Mouse (Mus musculus): ENCODE measurements around the gene H2-Eb2.

H2-Eb2 gene

DNA sequence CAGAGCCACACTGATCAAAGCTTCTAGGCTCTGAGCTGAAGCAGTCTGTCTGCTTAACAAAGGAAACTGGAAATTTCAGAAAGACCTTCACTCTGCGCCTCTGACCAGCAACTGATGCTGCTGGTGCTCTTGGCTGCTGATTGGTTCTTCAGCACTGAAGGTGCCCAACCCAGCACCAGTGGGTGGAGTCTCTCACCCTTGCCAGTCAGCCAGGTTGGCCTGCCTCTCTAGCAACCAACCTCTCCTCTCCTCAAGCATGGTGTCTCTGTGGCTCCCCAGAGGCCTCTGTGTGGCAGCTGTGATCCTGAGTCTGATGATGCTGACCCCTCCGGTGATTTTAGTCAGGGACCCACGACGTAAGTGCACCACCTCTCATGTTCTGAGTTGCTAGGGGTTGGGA lies at the start of gene H2-Eb2:
Gene H2-Eb2 (plus strand): TSS at position 230 of the 400 bp plus-strand sequence.
- no peak for DNase-seq (ENCODE audit: low spot score)

DNA sequence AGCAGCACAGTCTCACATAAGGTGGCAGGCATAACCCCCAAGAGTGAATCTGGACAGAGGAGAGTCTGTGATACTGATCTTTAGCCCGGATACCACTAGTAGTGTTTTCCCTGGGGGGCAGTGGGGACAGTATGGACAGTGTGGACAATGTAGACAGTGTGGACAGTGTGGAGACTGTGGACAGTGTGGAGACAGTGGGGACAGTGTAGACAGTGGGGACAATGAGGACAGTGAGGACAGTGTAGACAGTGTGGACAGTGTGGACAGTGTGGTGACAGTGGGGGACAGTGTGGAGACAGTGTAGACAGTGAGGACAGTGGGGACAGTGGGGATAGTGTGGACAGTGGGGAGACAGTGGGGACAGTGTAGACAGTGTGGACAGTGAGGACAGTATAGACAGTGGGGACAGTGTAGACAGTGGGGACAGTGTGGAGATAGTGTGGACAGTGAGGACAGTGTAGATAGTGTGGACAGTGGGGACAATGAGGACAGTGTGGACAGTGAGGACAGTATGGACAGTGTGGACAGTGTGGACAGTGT lies 44.9 kb upstream of the H2-Eb2 start:
- no peak for DNase-seq (ENCODE audit: low spot score)

- DNase-seq (ENCODE audit: low spot score), result no peak
Observed at GRCm38 (mm10) chr17:34281836-34282235, 43.6 kb upstream of the H2-Eb2 start.

- no peak for DNase-seq (ENCODE audit: low spot score)
Observed at GRCm38 (mm10) chr17:34285371-34285770, 40.1 kb upstream of the H2-Eb2 start.

GRCm38 (mm10) chr17:34285848-34286247 lies 39.6 kb upstream of the H2-Eb2 start:
- no peak for DNase-seq (ENCODE audit: low spot score)

GRCm38 (mm10) chr17:34286501-34286900 lies 39.0 kb upstream of the H2-Eb2 start:
- no peak for DNase-seq (ENCODE audit: low spot score)

GRCm38 (mm10) chr17:34286999-34287398 lies 38.5 kb upstream of the H2-Eb2 start:
- DNase-seq (ENCODE audit: low spot score), result no peak

GRCm38 (mm10) chr17:34287648-34288047 lies 37.8 kb upstream of the H2-Eb2 start, which contains the start of gene H2-Aa:
H2-Aa (minus strand) TSS chr17:34287823.
- peak; percentile 63 for DNase-seq (ENCODE audit: low spot score)

DNA sequence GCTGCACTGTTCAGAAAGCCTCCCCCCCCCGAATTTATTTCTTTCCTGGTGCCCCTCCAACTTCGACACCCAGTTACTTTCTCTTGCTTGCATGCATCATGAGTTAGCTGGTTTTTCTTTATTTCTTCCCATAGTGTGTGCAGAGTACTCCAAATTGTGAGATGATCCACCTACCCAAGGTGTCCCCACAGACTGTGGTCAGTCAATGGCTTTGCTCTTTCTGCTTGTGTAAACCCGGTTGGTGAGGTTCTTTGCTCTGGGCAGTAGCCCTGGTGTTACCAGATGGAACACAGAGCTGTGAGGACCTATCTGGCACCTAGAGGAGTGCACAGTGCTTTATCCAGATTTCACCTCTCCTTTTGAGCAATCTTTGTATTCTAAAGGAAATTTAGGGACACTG lies 37.3 kb upstream of the H2-Eb2 start:
- DNase-seq (ENCODE audit: low spot score), result no peak

- DNase-seq (ENCODE audit: low spot score), result no peak
Observed at GRCm38 (mm10) chr17:34291609-34292008, 33.9 kb upstream of the H2-Eb2 start.

DNA sequence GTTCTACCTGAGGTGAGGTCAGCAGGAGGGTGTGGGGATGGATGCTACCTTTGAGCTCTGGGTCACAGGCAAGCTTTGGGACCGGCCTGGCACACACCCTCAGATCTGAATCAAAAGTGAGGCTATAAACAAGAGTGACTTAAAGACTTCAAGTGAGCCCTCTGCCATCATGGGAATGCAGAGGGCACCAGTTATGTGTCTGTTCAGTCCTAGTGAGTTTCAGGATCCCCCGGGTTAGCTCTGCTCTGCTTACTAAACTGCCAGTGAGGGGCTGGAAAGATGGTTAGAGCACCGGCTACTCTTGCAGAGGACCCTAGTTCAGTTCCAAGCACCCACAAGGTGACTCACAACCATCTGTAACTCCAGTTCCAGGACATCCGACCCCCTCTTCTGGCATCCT lies 32.9 kb upstream of the H2-Eb2 start:
- no peak for DNase-seq (ENCODE audit: low spot score)

- DNase-seq (ENCODE audit: low spot score), result no peak
Observed at GRCm38 (mm10) chr17:34293533-34293932, 31.9 kb upstream of the H2-Eb2 start.

- no peak for DNase-seq (ENCODE audit: low spot score)
Observed at GRCm38 (mm10) chr17:34294249-34294648, 31.2 kb upstream of the H2-Eb2 start.

DNA sequence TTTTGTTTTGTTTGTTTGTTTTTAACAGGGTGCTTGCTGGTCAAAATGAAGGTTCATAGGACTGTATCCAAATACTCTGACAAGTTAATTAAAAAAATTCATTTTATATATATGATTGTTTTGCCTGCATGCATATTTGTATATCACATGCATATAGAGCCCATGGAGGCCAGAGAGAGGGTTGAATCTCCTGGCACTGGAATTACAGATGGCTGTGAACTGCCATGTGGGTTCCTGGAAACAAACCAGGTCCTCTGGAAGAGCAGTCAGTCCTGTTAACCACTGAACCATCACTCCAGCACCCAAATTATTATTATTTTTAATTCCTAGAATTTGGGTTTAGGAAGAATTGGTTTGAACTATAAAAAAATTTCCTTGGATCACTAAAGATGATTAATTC lies 30.2 kb upstream of the H2-Eb2 start:
- DNase-seq (ENCODE audit: low spot score), result no peak

DNA sequence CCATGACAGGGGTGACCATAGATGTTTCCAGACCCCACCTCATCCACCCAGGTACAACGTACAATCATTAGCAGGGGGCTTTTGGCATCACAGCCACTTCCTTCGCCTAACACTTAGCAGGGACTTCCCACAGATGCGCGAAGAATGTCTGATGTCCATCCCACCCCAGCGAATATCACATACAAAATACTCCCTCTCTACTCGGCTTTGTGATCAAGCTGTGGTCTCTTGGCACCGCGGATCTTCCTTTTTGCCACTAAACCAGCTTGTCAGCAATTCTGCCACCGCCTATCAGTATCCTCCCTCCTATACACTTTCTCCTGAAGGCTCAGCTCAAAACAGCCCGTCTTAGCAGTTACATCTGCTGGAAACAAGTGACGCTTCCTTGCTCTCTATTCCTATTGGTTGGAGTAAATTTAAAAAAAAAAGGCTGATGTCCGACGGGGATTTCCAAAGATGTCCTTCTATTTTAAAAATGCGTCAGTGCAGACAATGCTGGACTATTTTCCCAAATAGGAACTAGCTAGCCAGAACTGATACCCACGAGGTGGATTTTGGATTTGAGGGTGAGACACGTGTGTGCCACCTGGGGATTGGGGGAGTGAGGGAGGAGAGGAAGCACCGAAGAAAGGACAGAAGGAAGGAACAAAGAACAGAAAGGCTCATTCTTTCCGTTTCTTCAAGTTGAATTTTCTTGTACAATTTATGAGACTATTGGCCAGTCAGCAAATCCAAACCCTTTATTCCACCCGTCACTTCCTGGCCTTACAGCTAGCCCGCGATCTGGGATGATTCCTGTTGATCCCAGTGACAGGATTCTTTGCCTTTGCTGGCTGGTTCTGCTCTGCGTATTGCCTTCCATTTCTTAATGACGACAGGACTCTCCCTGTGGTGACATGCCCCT lies 29.3 kb upstream of the H2-Eb2 start:
- peak; percentile 28 for DNase-seq (ENCODE audit: low spot score)

DNA sequence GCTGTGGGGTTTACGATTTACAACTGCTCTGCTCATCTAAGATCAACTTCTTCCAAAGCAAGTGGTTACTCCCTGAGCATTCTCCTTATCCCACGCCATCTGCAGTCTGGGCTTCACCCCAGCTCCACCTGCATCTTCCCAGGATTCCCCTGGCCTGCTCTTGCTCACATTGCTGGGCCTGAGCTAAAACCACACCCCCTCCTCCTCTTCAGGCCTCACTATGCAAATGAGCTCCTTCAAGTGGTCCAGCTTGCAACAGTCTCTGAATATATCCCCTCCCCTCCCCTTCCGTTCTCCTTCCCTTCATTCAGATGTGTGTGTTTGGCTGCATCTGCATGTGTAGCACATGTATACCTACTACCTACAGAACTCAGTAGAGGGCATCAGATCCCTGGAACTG lies 26.1 kb upstream of the H2-Eb2 start:
- DNase-seq (ENCODE audit: low spot score), result no peak

DNA sequence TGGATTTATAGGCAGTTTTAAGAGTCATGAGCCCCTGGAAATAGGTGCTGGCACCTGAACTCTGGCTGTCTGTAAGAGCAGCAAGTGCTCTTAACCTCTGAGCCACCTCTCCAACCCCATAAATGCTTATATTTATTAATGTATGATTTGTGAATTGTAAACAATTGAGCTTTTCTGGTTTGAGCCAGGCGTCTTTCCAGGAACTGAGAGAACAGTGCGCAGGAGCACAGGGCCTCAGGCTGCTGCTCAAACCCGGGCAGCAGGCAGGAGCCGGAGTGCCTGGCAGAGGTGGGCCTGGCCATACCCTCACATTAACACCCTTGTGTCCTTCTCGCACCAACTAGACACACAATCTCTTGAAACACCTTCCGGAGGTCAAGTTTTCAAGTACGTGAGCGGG lies 25.4 kb upstream of the H2-Eb2 start:
- no peak for DNase-seq (ENCODE audit: low spot score)

DNA sequence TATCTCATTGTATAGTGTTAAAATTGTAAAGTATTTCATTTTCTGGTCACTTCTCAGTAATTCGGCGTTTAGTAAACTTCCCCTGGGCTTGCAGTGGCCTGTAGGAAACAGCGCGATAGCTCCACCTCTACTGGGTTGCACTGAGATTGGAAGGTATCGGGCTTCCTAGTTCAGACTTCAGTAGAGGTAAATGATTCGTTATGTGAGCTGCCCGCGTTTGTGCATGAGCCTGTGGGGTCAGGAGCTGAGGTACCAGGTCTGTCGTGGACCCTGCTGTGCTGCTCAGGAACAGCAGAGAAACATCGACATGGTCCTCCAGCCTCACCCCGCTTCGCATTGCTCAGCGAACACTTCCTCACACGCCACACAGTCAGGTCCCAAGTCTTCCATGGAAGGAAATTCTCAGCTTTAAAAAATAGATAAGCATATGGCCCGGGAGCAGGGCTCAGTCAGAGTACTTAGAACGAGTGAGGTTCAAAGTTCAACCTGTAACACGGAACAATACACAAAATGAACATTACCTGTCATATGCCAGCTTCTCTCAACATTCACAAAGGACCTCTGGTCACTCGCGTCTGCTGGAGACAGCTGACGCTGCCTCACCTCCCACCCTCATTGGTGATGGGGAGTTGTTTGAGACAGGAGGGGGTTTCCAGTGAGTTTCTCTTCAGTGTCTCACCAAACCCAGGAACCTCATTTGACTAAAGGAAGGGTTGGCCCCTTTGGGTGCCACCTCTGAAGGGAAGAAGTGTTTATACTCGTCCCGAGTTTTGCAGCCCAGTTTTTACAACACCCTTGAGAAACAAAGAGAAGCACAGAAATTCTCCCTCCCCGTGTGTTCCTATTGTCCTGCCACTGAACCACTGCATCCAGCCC lies 24.5 kb upstream of the H2-Eb2 start:
- no peak for DNase-seq (ENCODE audit: low spot score)

GRCm38 (mm10) chr17:34301670-34302190 lies 23.7 kb upstream of the H2-Eb2 start:
- no peak for DNase-seq (ENCODE audit: low spot score)

DNA sequence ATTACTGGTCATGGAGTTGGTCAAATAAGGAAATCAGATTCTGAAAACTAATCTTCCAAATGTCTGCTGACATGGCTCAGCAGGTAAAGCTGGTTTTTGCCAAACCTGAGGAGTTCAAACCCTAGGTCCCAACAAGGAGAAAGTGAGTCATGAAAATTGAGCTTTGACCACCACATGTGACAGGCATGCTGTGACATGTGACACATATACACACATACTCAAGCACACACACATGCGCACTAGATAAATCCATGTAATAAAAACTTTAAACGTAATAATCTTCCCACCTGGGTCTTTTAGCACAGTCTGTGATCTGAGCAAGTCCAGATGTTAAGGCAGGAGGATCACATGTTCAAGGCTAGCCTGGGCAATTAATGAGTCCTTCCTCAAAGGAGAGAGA lies 21.7 kb upstream of the H2-Eb2 start:
- DNase-seq (ENCODE audit: low spot score), result no peak

- DNase-seq (ENCODE audit: low spot score), result peak; percentile 53
Observed at GRCm38 (mm10) chr17:34304751-34305150, 20.7 kb upstream of the H2-Eb2 start.

GRCm38 (mm10) chr17:34305380-34306030 lies 20.0 kb upstream of the H2-Eb2 start, which contains the start of gene H2-Eb1:
H2-Eb1 (plus strand) TSS chr17:34305867.
- no peak for DNase-seq (ENCODE audit: low spot score)
